Mouse (Mus musculus) CD4-positive, CD25-positive, alpha-beta regulatory T cell, adult 2 months (primary cell): ENCODE data around the gene Prr15.

Experiments
- DNase-seq: peaks from one replicate; pipeline ENCODE4 v3.0.0-alpha.2; 2012; ENCODE audit warnings: low read depth, low spot score

Gene Prr15

DNA sequence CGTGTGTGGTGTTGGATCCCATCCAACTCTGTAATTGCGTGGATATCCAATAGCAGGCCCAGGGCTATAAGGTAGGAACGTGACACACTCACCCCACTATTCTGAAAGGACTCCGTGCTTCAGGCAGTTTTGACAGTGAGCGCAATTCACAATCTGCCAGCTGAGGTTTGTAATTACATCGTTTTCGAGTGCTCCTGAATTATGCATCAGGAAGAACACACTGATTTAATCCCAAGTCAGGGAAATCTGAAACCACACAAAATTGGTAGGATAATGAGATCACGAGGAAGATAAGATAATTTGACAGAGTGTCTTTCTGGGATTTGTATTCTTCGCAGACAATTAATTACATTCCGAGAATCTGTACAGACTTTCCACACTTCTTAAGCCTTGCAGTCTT, 6.1 kb downstream of the Prr15 start:
- DNase-seq = no peak

DNA sequence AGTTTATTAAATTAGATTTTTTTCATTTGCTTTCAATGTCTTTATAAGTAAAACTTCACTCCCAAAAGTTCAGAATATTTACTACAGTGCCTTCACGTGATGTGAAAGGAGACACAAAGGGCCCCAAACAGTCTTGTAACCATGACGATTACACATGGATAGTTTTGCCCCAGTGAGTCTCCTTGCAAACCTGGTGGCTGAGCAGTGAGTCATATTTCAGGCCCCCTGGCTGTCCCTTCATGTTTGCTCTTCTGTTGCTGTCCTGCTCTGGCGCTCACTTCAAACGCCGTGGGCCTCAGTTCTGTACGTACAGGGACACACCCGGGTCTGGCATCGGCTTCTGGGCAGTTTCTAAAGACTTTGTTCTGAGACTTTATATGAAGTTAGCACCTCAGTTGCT, 6.6 kb downstream of the Prr15 start:
- no peak for DNase-seq

GRCm38 (mm10) chr6:54333116-54333651, 7.5 kb downstream of the Prr15 start:
- DNase-seq = no peak

DNA sequence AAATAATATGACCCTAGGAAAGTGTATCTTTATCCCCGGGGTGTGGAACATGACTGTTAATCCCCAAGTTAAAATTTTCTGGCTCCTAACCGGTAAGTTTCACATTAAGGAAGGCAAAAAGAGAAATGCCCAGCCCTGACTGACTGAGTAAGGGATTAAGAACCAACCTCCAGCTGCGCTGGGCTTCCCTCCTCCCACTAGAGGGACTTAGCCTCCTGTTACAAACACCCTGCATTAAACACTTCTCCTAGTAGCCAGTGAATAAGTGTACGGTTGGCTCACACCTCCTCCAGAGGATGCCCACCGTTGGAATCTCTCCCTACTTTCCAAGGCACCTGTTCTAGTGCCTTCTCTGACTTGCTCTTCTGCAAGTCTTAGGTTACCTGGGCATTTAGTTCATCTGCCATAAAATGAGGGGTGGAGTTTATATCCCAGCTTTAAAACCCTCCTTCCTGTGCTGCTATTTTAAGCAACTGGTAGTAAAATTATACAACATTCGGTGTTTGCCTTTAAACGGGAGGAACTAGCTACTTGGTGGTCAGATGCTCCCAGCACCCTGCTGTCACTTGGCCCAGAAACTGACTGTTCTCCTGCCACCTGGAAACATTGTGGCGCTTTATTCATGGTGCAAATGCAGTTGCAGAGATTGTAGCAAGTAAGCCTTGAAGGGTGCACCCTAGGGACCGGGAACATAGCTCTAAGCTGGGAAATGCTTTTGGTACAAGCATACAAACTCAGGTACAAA, 8.2 kb downstream of the Prr15 start:
- no peak for DNase-seq

DNA sequence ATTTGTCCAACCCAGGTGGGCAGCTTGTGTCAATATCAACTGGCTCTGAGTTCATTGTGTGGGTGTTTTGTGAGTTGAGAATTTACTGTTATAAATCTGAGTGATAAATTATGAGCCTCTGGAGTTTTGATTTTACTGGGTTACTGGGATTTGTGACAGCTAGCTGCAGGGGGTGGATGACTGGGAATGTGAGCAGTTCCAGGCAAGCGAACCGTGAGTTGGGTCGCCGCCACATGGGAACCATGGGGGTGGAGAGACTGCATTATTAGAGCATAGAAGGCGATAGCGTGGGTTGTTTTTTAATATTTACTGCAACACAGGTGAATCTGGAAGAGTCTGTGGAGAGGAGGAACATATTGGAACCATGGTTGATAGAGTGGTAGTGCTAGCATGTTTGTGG, 11.7 kb downstream of the Prr15 start:
- no peak for DNase-seq

- DNase-seq = no peak
Measured at GRCm38 (mm10) chr6:54341133-54341532, 15.5 kb downstream of the Prr15 start.

DNA sequence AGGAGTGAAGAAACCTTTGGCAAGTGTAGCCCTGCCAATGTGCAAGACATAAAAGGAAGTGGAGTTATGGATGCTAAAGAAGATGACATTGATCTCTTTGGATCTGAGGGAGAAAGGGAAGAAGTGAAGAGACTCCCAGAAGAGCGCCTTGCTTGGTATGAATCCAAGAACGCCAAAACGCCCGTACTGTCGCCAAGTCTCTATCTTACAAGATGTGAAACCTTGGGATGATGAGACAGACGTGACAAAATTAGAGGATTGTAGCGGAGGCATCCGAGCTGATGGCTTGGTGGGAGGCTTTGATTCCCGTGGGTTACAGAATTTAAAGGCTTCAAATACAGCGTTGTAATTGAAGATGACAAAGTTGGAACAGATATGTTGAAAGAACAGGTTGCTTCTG, 16.6 kb downstream of the Prr15 start:
- DNase-seq = no peak

DNA sequence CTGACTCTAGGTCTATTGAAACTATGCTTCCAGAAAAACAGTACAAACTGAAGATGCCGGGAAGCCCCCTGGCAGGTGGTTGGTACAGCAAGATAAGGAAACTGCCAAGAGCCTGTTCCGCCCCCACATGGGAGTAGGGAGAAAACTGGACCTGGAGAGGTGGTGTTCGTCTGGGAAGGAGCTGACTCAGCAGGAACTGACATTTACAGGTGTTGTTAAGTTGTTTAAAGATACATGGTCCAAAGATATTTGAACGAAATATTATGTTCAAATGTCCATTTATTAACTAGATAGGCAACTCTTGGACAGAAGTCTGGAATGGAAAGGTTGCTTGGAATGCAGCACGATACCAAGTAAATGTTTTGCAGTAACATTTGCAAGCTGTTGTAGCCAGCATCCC, 26.2 kb downstream of the Prr15 start:
- DNase-seq = no peak

GRCm38 (mm10) chr6:54352931-54353690, 27.5 kb downstream of the Prr15 start:
- DNase-seq = no peak

- DNase-seq = no peak
Measured at GRCm38 (mm10) chr6:54353698-54354097, 28.1 kb downstream of the Prr15 start.

DNA sequence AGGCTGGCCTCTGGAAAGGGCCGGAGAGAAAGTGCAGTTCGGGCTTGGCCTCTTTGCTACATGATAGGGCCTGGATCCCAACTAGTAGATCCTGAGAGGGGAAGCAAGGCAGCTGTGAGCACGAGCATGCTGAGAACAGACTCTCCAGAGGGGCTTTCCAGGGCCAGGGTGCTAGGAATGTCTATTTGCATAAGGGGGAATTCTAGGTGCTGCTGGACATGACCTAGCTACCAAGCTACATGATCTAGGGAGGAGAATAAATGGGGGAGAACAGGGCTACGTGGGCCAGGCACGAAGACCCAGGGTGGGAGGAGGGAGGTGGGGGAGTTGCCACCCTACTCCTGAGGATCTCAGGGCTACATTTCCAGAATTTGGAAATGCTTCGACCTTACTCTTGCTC, 30.0 kb downstream of the Prr15 start:
- no peak for DNase-seq

GRCm38 (mm10) chr6:54362526-54363324, 37.1 kb downstream of the Prr15 start:
- no peak for DNase-seq

GRCm38 (mm10) chr6:54364406-54365136, 38.9 kb downstream of the Prr15 start:
- no peak for DNase-seq

- no peak for DNase-seq
Measured at GRCm38 (mm10) chr6:54366607-54367006, 41.0 kb downstream of the Prr15 start.

- DNase-seq = peak; percentile 46
Measured at GRCm38 (mm10) chr6:54368071-54368470, 42.4 kb downstream of the Prr15 start.

DNA sequence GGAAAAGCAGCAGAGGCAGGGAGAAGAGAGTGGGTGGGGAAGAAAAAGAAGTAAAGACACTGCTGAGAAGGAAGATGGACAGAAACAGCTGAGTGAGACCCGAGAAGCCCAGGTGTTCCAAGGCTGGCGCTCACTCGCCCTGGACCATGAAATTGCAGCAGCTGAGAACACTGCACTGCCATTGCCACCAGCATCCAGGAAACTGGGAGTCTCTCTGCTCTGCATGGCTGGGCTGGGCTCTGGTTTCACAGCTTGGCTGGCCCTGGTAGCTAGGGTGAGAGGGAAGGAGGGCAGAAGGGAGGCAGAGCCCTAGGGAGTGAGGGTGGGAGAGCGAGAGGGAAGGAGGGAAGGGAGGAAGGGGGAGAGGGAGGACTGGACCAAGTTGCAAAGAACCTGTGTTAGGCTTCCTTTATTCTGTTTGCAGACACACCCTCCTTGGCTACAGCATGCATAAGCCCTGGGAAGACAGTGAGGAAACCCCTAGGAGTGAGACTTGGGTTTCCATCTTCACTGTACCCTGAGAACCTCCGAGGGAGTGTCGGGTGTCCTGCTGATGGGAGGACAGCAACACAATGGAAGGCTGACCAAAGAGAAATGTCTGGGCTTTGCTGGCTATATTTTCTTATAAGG, 44.4 kb downstream of the Prr15 start:
- DNase-seq = no peak

DNA sequence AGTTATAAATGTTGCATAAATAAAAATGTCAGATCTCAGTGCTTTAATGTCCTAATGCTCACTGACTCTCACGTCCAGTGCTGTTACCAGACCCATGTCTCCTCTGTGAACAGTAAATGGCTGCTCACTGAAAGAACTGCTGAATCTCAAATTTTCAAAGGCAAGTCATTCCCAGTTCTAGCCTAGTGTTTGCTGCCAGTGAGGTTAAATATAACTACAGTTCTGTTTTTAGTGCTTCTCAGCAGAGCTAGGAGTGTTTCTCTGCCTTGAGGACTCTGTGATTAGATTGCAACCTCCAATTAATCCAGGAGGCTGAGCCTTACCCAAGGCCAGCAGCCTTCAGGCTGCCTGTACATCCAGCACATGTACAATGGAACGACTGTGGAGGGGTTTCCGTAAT, 46.2 kb downstream of the Prr15 start:
- no peak for DNase-seq

- DNase-seq = no peak
Measured at GRCm38 (mm10) chr6:54379356-54379755, 53.7 kb downstream of the Prr15 start.
